Mouse (Mus musculus) hindbrain, embryonic 13.5 days (tissue): ENCODE data around the gene Ear2. TPM values are rescaled to one million over a fixed set of nuclear protein-coding genes. Genes with fewer than 3 reads are reported as not detected.
"Not testable (repeated sequence)": the region's sequence is repeated elsewhere in the genome, so short reads cannot be mapped to it uniquely, and the experiment has no call there.

Source experiments
- ATAC-seq: fragments of 200-750 bp; cut with Nextera tagmentation; 2 replicates; pipeline ENCODE4 v1.8.0; 2017; ENCODE audit warnings: moderate TSS enrichment; ENCODE audit not compliant: low FRiP score
- H3K27ac ChIP-seq: fragments of 300-500 bp; sonication (generic); 2 replicates; pipeline ENCODE4 v1.5.1; 2015; ENCODE audit warnings: inconsistent platforms, mild to moderate bottlenecking, moderate library complexity
- H3K27me3 ChIP-seq: fragments of 300-500 bp; sonication (generic); 2 replicates; pipeline ENCODE4 v1.6.1; 2015; ENCODE audit warnings: mild to moderate bottlenecking, inconsistent platforms
- H3K36me3 ChIP-seq: fragments of 300-500 bp; sonication (generic); 2 replicates; pipeline ENCODE4 v1.6.1; 2015; ENCODE audit warnings: mild to moderate bottlenecking, inconsistent platforms
- H3K4me1 ChIP-seq: fragments of 300-500 bp; sonication (generic); replicated peaks from 2 replicates; pipeline ENCODE4 v1.6.1; 2015; ENCODE audit warnings: inconsistent platforms
- H3K4me2 ChIP-seq: fragments of 300-500 bp; sonication (generic); 2 replicates; pipeline ENCODE4 v1.6.1; 2015; ENCODE audit warnings: inconsistent platforms, mild to moderate bottlenecking, moderate library complexity
- H3K4me3 ChIP-seq: fragments of 300-500 bp; sonication (generic); 2 replicates; pipeline ENCODE4 v1.5.1; 2015; ENCODE audit warnings: mild to moderate bottlenecking, inconsistent platforms
- H3K9ac ChIP-seq: fragments of 300-500 bp; sonication (generic); 2 replicates; pipeline ENCODE4 v1.6.1; 2015; ENCODE audit warnings: mild to moderate bottlenecking, inconsistent platforms
- H3K9me3 ChIP-seq: fragments of 300-500 bp; sonication (generic); 2 replicates; pipeline ENCODE4 v1.6.1; 2016; ENCODE audit warnings: inconsistent platforms
- WGBS: fragments of 180-500 bp; shearing (Covaris S2); methylation state at CpG from one replicate; pipeline ENCODE4 v1.1.7; 2015; 5-methylcytosine and 5-hydroxymethylcytosine counted together
- polyA plus RNA-seq: library from polyadenylated mRNA; unstranded; fragments of >200 nt; fragmentation: Nextera tagmentation; extraction: Ambion mirVana; gene quantifications from 2 replicates; pipeline ENCODE4 v1.2.1, GENCODE M21; 2015

Ear2 gene
- not detected in 2 replicates for polyA plus RNA-seq

DNA sequence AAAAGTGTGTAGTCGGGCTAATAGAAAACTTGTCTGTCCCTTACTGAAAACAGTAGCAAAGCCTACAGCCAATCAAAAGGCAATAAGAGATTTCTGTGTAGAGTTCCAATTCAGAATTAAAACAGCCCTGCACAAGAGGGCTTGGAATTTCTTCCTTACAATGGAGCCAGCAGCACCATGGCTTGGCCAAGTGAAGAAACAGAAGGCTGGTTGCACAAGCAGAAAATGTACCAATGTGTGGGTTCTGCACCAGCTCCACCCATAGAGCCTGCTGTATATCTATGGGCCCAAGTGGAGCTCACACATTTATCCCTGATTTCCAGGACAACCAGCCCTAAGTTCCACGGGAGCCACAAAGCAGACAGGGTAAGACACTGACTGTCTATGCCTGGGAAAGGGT, at the start of gene Ear2:
TSS of gene Ear2 (plus strand) at position 301 of the 400 bp plus-strand sequence.
- not testable (repeated sequence) for H3K4me3 ChIP-seq, H3K27me3 ChIP-seq, H3K9me3 ChIP-seq, H3K36me3 ChIP-seq, H3K4me2 ChIP-seq, H3K27ac ChIP-seq, H3K9ac ChIP-seq, H3K4me1 ChIP-seq, ATAC-seq
- 91% methylated on average over 2 of the region's 2 CpGs for WGBS

DNA sequence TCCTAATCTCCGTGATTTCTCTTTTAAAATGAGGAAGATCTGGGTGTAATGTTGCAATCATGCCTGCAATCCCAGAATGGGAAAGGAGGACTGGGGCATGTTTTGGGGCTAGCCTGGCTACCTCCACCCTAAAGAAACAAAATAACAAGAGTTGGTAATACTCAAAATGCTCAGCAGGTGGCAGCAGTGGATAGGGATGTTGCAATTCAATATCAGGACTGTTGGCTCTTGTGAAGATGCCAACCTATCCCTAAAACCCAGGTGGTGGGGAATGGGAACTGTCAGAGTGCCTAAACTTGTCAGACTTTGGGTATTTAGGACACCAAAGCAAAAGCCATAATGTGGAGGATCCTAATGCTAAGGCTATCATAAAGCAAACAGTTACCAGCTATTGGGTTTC, 34.6 kb upstream of the Ear2 start:
- not testable (repeated sequence) for H3K9me3 ChIP-seq, H3K27me3 ChIP-seq, H3K36me3 ChIP-seq, H3K9ac ChIP-seq, H3K27ac ChIP-seq, H3K4me2 ChIP-seq, ATAC-seq, H3K4me3 ChIP-seq, H3K4me1 ChIP-seq
- WGBS, result 83% methylated on average over 1 of the region's 1 CpGs

DNA sequence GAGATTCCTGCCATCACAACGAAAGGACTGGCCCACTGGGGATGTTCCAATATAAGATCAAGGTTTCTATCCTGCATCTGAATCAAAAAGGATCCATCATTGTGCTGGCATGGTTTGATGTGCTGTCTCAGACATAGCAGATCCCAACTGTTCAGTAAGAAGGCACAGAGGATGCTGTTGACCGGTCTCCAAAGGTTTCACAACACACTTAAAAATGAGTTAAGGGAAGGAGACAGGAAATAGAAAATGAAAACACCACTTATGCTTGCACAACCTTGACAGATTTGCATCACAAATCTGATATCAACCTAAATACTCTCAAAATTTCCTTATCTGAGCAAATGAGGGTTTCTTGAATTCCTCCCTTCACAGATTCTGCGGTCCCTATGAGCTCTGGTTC, 31.9 kb upstream of the Ear2 start:
- not testable (repeated sequence) for H3K27me3 ChIP-seq, H3K36me3 ChIP-seq, H3K27ac ChIP-seq, H3K4me1 ChIP-seq, H3K9ac ChIP-seq, H3K4me3 ChIP-seq, ATAC-seq, H3K9me3 ChIP-seq, H3K4me2 ChIP-seq
- 97% methylated on average over 2 of the region's 3 CpGs for WGBS

DNA sequence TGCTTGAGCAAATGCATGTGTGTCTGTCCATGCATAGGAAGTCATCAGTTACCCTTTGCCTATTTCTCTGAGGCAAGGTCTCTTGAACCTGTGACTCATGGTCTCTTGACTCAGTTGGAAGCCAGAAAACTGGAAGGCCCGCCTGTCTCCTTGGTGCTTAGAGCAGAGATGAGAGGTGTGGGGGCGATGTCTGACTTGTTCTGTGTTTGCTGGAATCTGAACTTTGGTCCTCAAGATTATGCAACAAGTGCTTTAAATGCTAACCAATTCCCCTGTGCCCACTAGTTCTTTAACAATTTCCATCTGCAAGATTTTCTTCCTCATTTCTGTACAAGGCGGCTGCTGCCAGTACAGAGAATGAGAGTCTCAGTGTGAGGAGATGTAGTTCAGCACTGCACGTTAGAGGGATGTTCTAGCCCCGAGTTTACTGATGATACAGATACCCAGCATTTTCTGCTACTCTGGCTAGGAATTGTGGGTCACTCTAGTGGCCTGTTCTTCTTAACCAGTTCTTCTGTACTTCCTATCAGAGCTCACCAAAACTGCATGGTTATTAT, 24.6 kb upstream of the Ear2 start:
- H3K4me3 ChIP-seq, H3K27me3 ChIP-seq, H3K9ac ChIP-seq, H3K9me3 ChIP-seq, H3K36me3 ChIP-seq, H3K27ac ChIP-seq, H3K4me2 ChIP-seq, H3K4me1 ChIP-seq, ATAC-seq: not testable (repeated sequence)
- WGBS, result 76% methylated on average over 5 of the region's 5 CpGs

DNA sequence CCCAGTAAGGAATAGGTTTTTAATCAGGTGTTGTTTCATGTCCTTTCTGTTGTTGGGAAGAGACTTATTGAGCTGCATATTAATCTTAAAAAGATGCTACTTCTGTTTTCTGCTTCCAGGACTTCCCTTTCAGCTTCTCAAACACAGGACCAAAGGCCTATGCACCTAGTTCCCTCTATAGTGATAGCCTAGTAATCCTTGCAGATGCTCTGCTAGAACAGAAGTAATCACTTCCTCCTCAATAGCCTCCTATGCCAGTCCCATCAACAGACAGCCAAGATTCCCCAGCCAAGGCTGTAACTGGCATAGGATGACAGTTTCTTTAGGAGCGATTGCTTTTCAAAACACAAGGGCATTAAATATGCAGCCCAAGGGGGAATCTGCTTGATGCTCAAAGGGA, 15.9 kb upstream of the Ear2 start:
- not testable (repeated sequence) for H3K36me3 ChIP-seq, H3K27ac ChIP-seq, H3K4me3 ChIP-seq, H3K9ac ChIP-seq, ATAC-seq, H3K9me3 ChIP-seq, H3K4me2 ChIP-seq, H3K4me1 ChIP-seq, H3K27me3 ChIP-seq
- 90% methylated on average over 1 of the region's 1 CpGs for WGBS

DNA sequence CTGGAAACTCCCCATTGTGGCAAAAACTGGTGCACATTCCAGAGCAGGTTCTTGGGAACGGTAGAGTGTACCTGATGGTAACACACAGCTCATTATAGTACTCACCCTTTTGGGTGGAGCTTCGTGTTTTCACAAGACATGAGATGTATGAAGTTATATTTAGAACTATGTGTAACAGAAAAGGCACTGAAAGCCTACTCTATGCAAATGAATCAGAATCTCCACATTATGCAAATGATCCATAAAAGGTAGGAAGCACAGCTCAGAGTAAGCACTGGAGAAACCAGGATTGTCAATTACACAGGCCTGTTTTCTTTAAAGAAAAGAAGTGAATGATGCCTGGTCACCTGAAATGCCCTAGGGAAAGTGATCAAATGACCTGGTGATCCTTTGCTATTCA, 14.9 kb upstream of the Ear2 start:
- 79% methylated on average over 2 of the region's 2 CpGs for WGBS
- ATAC-seq, result not testable (repeated sequence)

DNA sequence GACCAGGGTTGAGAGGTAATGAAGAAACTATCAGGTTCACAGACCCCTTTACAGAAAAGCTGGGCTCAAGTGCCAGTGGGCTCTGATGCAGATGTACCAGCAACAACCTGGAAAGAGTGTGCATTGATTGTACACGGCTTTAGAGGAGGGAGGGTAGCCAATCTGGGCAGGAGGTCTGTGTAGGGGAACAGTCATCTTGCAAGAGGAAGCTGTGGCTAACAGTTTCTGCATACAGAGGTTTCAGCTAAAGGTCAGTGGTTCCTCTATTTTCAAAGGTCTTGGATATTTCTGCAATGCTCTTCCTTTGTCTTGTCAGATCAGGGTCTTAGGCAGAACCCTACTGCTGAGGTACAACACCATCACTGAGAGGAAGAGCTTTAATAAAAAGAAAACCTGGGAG, 10.9 kb upstream of the Ear2 start:
- H3K27me3 ChIP-seq, H3K9me3 ChIP-seq, H3K4me1 ChIP-seq, H3K27ac ChIP-seq, H3K4me2 ChIP-seq, H3K36me3 ChIP-seq, H3K4me3 ChIP-seq, ATAC-seq, H3K9ac ChIP-seq: not testable (repeated sequence)
- 83% methylated on average over 1 of the region's 1 CpGs for WGBS

More for the DNA sequence above, 14.9 kb upstream of the Ear2 start:
- H3K27me3 ChIP-seq, H3K4me2 ChIP-seq, H3K36me3 ChIP-seq, H3K27ac ChIP-seq, H3K9me3 ChIP-seq, H3K4me3 ChIP-seq, H3K4me1 ChIP-seq, H3K9ac ChIP-seq: not testable (repeated sequence)

DNA sequence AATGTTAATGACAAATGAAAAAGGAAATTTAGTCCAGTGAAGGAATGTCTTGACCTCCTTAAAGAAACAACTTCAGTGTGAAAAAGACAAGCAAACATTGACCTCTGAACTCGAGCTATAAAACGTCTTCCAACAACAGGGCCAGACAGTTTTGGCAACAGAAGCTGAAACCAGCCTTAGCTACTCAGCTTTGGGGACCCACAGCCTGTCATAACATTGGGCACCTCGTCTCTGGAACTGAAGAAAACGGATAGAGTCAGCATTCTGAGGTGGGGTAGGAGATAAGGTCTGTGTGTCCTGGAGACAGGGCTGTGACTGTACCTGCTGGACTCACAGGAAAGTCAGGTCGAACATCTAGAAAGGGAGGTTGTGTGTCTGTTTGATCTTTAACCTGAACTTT, 8.0 kb upstream of the Ear2 start:
- 73% methylated on average over 5 of the region's 5 CpGs for WGBS
- not testable (repeated sequence) for H3K9ac ChIP-seq, H3K9me3 ChIP-seq, H3K4me2 ChIP-seq, H3K4me3 ChIP-seq, H3K27me3 ChIP-seq, H3K4me1 ChIP-seq, ATAC-seq, H3K36me3 ChIP-seq, H3K27ac ChIP-seq

DNA sequence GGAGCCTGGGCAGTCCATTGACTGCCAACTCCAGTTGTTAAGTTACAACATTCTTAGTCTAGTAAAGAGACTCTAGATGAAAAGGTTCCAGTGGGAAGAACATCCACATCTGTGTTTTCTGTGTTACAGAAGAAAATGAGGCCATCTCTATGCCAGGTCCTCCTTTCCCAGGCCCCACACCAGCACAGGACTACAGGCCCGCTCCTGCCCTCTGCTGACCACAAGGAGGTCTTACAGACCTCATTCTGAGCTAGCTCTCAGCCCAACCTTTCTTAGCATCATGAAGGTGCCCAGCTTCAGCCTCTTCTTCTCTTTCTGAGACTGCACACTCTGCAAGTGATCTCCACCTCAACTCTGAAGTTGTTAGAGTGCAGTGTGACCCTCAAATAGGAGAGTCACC, 2.4 kb upstream of the Ear2 start:
- H3K4me1 ChIP-seq, ATAC-seq, H3K4me2 ChIP-seq, H3K27me3 ChIP-seq, H3K4me3 ChIP-seq, H3K9me3 ChIP-seq, H3K27ac ChIP-seq, H3K36me3 ChIP-seq, H3K9ac ChIP-seq: not testable (repeated sequence)
- no CpG with 5 or more reads among the region's 1 CpGs for WGBS

DNA sequence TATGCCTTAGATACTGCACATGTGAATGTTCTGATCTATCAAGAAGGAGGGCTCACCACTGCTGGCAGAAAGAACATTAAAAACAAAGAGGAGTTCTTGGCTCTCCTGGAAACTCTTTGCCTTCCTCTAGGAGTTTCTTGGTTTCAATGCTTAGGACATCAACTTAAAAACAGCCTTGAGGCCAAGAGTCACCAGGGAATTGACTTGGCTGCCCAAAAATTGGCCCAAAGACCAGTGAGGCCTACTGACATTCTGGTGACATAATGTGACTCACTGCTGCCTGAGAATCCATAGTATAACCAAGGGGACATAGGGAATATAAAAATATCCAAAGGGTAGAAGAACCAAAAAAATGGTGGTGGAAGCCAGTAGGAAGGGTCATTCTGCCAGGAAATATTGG, 8.5 kb downstream of the Ear2 start:
- Histone ChIP-seq H3K9ac (no peak overlapping the region), H3K36me3 (no peaks in the 10 kb centered on the region), H3K9me3 (no peaks in the 10 kb centered on the region), H3K4me2 (no peak overlapping the region), H3K27ac (no peak overlapping the region), H3K4me1 (no peaks in the 10 kb centered on the region), H3K27me3 (no peaks in the 10 kb centered on the region), H3K4me3 (no peak overlapping the region)
- no peak for ATAC-seq

DNA sequence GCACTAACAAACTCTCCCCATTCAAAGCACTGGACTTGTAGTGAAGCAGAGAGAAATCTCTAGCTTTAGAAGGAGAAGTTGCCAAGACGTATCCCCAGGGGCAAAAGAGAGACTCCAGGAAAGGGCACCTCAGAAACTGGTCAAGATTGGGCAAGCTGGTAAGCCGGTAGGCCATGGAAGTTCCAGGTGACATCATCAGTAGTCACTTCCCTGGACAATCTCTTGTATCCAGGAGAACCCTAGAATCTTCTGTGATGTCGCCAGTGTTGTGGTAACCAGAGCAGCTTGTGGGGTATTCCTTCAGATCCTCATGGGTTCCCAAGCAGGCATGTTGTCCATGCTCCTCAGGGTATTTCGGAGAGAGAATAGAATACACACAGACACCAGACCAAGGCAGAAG, 21.1 kb downstream of the Ear2 start, which contains the start of gene Gm3327:
TSS of gene Gm3327 (plus strand) at position 301 of the 400 bp plus-strand sequence.
- not testable (repeated sequence) for ATAC-seq, H3K4me2 ChIP-seq, H3K36me3 ChIP-seq, H3K9ac ChIP-seq, H3K9me3 ChIP-seq, H3K4me1 ChIP-seq, H3K4me3 ChIP-seq, H3K27me3 ChIP-seq, H3K27ac ChIP-seq
- WGBS, result 86% methylated on average over 4 of the region's 4 CpGs
